ENCODE assay signal across 8 mouse cellular contexts in the genomic region with DNA sequence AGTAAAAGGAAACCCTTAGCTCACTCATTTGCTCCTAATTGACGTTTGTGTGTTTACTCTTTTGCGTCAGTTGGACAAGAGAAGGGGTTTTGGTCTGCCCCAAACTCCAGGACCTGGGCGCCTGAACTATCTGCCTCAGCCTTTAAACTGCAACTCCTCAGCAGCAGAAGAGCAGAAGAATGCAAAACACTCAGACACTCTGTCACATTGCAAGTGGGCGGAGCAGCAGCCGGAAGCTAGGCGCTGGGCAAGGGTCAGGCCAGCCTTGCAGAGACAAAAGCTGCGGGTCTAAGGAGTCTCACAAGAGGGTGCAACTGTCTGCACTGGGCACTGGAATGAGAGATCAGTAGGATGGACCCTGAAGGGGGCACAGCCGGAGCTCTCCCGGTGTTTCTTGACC. TPM values are rescaled to one million over a fixed set of nuclear protein-coding genes. Genes with fewer than 3 reads are reported as not detected.
DNase-seq lines count a peak whose midpoint lies in the region; ATAC-seq lines count a peak whose summit lies in the region.

No protein-coding gene starts in this region.

- H3K27ac ChIP-seq in hindbrain, embryonic 11.5 days (ENCODE audit: low read depth, low read length) = 0 out of 2 replicates have a peak overlapping the region, but pooled peaks have one; percentile 24
- H3K27ac ChIP-seq in hindbrain, embryonic 14.5 days = no peak overlapping the region

- peaks cover 8% of the 10 kb centered on the region for H3K4me1 ChIP-seq in hindbrain, embryonic 11.5 days (replicated peaks; ENCODE audit: control insufficient read depth, insufficient read depth, low read length)
- H3K4me1 ChIP-seq in hindbrain, embryonic 14.5 days (replicated peaks; ENCODE audit: control insufficient read depth, insufficient read depth, low read length) = peaks cover 6% of the 10 kb centered on the region

- no peaks in the 10 kb centered on the region for H3K9me3 ChIP-seq in hindbrain, embryonic 11.5 days (ENCODE audit: control insufficient read depth, low read length)
- H3K9me3 ChIP-seq in hindbrain, embryonic 14.5 days (ENCODE audit: control insufficient read depth, low read length) = no peaks in the 10 kb centered on the region

- no peak for ATAC-seq in hindbrain, embryonic 11.5 days (ENCODE audit: low FRiP score)
- ATAC-seq in hindbrain, embryonic 14.5 days (ENCODE audit: low FRiP score) = no peak
- ATAC-seq in megakaryocyte-erythroid progenitor cell, adult 5-6 weeks (replicated peaks; ENCODE audit: low FRiP score, low TSS enrichment, poor library complexity, severe bottlenecking) = peak; percentile 40

- no peaks in the 10 kb centered on the region for H3K27me3 ChIP-seq in hindbrain, embryonic 11.5 days (ENCODE audit: control insufficient read depth, insufficient read depth, low read length)
- peaks cover 18% of the 10 kb centered on the region; the same call in 1 of the 2 replicates for H3K27me3 ChIP-seq in hindbrain, embryonic 14.5 days (ENCODE audit: control insufficient read depth, insufficient read depth, low read length)

- DNase-seq in hindbrain, embryonic 11.5 days (ENCODE audit: low spot score) = peak; percentile 57
- DNase-seq in hindbrain, embryonic 14.5 days (ENCODE audit: low spot score) = no peak
- peak; percentile 83 for DNase-seq in embryo, embryonic 10.5 days (ENCODE audit: low spot score)
- peak; percentile 86 to 92 for DNase-seq in kidney, postnatal 25 days
- DNase-seq in cerebellum, postnatal 25 days = no peak
- DNase-seq in left cerebral cortex, postnatal 4 days = no peak
- DNase-seq in gastrocnemius, adult 8-10 months (ENCODE audit: low spot score in 2 of 2) = no peak

- H3K4me3 ChIP-seq in hindbrain, embryonic 11.5 days (ENCODE audit: low read depth, low read length) = no peak overlapping the region
- no peak overlapping the region for H3K4me3 ChIP-seq in hindbrain, embryonic 14.5 days (replicated peaks; ENCODE audit: low read length)

- intact Hi-C loops in left cerebral cortex, postnatal 4 days (cut with DNase I) = loop anchor here (5.0 kb wide), 1 partner anchor 62 kb away; no protein-coding TSS in a partner anchor

- no peaks in the 10 kb centered on the region for H3K36me3 ChIP-seq in hindbrain, embryonic 11.5 days (ENCODE audit: control insufficient read depth, insufficient read depth, low read length)
- H3K36me3 ChIP-seq in hindbrain, embryonic 14.5 days (replicated peaks; ENCODE audit: control insufficient read depth, insufficient read depth) = no peaks in the 10 kb centered on the region

- no peak overlapping the region for H3K9ac ChIP-seq in hindbrain, embryonic 11.5 days (ENCODE audit: low read depth, low read length)
- H3K9ac ChIP-seq in hindbrain, embryonic 14.5 days = no peak overlapping the region

- WGBS in hindbrain, embryonic 11.5 days = 10% methylated on average over 9 of the region's 9 CpGs
- WGBS in hindbrain, embryonic 14.5 days = 11% methylated on average over 9 of the region's 9 CpGs

- H3K4me2 ChIP-seq in hindbrain, embryonic 11.5 days (replicated peaks; ENCODE audit: low read depth, low read length) = 0 out of 2 replicates have a peak overlapping the region, but pooled peaks have one; percentile 8
- H3K4me2 ChIP-seq in hindbrain, embryonic 14.5 days (replicated peaks) = no peak overlapping the region

RNA-seq across cellular contexts. Expression of a gene that starts 1.3 kb away (rescaled TPM):
- 8.4 and 8.8 TPM in 2 replicates for polyA plus RNA-seq in hindbrain, embryonic 11.5 days (2014; fragmentation: Nextera tagmentation; extraction: Ambion mirVana)
- polyA plus RNA-seq in hindbrain, embryonic 14.5 days (2014; fragmentation: Nextera tagmentation; extraction: Ambion mirVana) = 5.6 and 7.3 TPM in 2 replicates
- 0.82 and 1.6 TPM in 2 replicates for total RNA-seq in megakaryocyte-erythroid progenitor cell, adult 5-6 weeks (2014; fragmentation: Nextera tagmentation)
- total RNA-seq in megakaryocyte-erythroid progenitor cell, adult 5-6 weeks (2017) = 0.42 and 0.72 TPM in 2 replicates
- total RNA-seq in left cerebral cortex, postnatal 4 days (2021) = 10 to 100 TPM; 13.7 to 16.1 TPM
- 1 to 10 TPM in 3 of 4 experiments, under 1 TPM in 1; 0.51 to 2.6 (median 1.4) TPM for total RNA-seq in gastrocnemius, adult 8-10 months (2022)

RNA-seq across cellular contexts. Expression of a gene that starts 24.5 kb away (rescaled TPM):
- 749 and 752 TPM in 2 replicates for polyA plus RNA-seq in hindbrain, embryonic 11.5 days (2014; fragmentation: Nextera tagmentation; extraction: Ambion mirVana)
- polyA plus RNA-seq in hindbrain, embryonic 14.5 days (2014; fragmentation: Nextera tagmentation; extraction: Ambion mirVana) = 499 and 625 TPM in 2 replicates
- 3,141 and 3,255 TPM in 2 replicates for total RNA-seq in megakaryocyte-erythroid progenitor cell, adult 5-6 weeks (2014; fragmentation: Nextera tagmentation)
- 4,519 and 5,406 TPM in 2 replicates for total RNA-seq in megakaryocyte-erythroid progenitor cell, adult 5-6 weeks (2017)
- total RNA-seq in left cerebral cortex, postnatal 4 days (2021) = 100 to 1,000 TPM; 355 to 388 TPM
- 100 to 1,000 TPM; 211 to 298 (median 263) TPM for total RNA-seq in gastrocnemius, adult 8-10 months (2022)

Comparison
In these comparisons a context has a peak if more than half of its experiments do, and no peak if none do; other contexts are left out.
1. DNase-seq: peak in hindbrain, embryonic 11.5 days (single experiment), embryo, embryonic 10.5 days (single experiment) and kidney, postnatal 25 days (2 of 2); none in hindbrain, embryonic 14.5 days (single experiment), cerebellum, postnatal 25 days (0 of 2), left cerebral cortex, postnatal 4 days (single experiment) and gastrocnemius, adult 8-10 months (0 of 2).
2. RNA of a gene that starts 1.3 kb away (total RNA-seq): 13.7 to 16.1 TPM in left cerebral cortex, postnatal 4 days; 0.51 to 2.6 TPM in gastrocnemius, adult 8-10 months and 0.42 to 1.6 TPM in megakaryocyte-erythroid progenitor cell, adult 5-6 weeks; every median in the first group is over 4 times any median in the second.
3. RNA of a gene that starts 24.5 kb away (total RNA-seq): 3,141 to 5,406 TPM in megakaryocyte-erythroid progenitor cell, adult 5-6 weeks; 355 to 388 TPM in left cerebral cortex, postnatal 4 days and 211 to 298 TPM in gastrocnemius, adult 8-10 months; every median in the first group is over 4 times any median in the second.